Mouse (Mus musculus): Measurements from ENCODE around the gene Atp6v0a2. TPM values are rescaled to one million over a fixed set of nuclear protein-coding genes. Genes with fewer than 3 reads are reported as not detected.
"Not testable (repeated sequence)": the region's sequence is repeated elsewhere in the genome, so short reads cannot be mapped to it uniquely, and the experiment has no call there.

The Atp6v0a2 gene
- 25.7 and 28.3 TPM in 2 replicates for total RNA-seq (2014; fragmentation: Nextera tagmentation)
- total RNA-seq (2017) = 18.2 and 19.2 TPM in 2 replicates

DNA sequence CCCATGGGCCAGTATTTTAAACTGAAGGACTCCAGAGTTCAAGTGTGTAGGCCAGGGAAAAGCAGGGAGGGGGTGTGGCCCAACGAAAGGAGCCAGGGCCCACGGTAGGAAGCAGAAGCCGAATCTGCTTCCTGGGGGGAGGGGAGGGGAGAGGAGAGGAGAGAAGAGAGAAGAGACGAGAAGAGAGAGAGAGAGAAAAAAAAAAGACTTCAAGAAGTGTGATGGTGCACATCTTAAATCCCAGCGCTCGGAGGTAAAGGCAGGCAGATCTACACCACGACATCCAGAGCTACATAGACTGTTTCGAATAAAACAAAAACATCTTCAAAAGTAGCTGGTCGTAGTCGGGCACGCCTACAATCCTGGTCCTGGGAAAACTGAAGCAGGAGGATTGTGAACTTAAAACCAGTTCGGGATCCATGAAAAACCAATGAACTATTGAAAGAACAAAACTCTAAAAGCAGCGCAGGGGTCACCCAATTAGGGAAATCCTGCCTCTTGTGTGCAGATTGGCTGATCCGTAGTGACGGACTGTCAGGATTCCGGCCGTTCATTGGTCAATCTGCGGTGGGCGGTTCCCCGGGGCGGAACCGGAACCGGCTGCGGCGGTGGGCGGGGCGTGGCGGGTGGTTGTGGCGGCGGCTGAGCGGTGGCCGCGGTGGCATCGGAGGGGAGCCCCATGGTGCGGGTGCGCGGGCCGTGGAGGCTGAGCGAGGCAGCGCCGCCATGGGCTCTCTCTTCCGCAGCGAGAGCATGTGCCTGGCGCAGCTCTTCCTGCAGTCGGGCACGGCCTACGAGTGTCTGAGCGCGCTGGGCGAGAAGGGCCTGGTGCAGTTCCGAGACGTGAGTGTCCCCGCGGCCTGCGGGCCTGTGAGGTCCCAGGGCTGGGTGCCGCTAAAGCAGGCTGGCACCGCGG, at the start of gene Atp6v0a2:
Atp6v0a2 (plus strand) TSS at position 129 of the 916 bp plus-strand sequence.
- peak; percentile 92 for ATAC-seq (replicated peaks; ENCODE audit: low FRiP score, low TSS enrichment, poor library complexity, severe bottlenecking)

DNA sequence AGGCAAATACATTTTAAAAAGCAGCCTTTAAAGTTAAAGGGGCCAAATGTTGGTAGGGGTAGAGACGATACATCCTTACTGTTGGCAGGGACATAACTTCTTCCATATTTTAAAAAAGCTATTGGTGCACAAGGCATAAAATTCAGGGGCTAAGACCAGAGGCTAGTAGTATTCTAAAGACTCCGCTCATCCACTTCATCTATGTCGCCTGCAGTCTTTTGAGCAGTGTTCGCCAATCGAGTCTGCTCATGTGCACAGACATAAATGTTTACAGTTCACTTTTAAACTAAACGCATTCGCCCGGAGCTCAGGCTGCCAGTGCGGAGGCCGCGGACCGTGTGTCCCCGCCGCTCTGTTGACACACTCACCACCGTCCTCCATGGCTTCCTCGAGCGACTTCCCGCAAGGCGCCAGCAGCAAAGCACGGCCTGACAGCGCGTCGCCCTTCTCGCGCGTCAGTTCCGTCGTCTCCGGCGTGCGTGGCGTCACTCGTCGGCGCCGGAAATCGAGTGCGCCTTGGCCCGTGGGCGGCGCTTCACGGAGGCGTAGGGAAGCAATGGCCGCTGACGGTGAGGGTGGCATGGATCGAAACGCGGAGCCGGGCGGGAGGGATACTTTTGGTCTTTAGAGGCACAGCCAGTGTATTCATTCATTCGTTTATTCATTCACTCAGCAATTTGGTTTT, 49.6 kb upstream of the Atp6v0a2 start, which contains the start of the genes Eif2b1 and Gtf2h3:
Eif2b1 (minus strand) TSS at position 499 of the 685 bp plus-strand sequence.
Gtf2h3 (plus strand) TSS at position 508 of the 685 bp plus-strand sequence.
- ATAC-seq (replicated peaks; ENCODE audit: low FRiP score, low TSS enrichment, poor library complexity, severe bottlenecking) = peak; percentile 96

DNA sequence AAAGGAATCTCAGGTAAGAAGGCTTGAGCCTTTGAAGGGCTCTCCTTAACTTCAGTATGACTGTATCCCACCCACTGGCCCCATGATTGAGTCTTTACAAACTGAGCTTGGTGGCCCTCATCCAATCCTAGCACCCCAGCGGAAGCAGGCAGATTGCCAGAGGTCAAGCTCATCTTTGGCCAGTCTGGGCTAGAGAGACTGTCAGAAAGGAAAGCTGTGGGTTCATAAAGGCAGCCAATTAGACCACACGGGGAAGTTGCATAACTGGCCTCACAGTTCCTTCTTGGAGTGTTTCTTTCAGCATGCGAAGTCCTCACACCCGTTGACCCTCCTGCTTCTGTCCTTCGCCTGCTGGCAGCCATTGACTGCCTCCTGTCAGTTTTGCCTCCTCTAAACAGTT, 45.9 kb upstream of the Atp6v0a2 start:
- ATAC-seq (replicated peaks; ENCODE audit: low FRiP score, low TSS enrichment, poor library complexity, severe bottlenecking) = no peak

DNA sequence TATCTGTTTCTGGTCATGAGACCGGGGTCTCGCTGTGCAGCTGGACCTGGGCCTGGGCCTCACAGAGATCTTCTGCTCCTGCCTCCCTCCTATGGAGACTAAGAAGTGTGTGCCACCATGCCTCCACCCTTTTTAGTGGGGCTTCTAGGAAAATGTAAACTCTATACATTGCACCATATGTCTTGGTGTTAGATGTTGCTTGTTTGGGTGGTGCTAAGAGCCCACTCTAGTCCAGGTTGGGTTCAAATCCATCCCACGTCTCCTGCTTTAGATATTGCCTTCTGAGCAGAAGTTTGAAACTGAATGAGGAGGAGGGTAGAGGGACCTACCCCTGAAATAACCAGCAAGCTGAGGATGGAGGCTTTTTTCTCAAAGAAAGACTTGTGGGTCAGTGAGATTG, 35.6 kb upstream of the Atp6v0a2 start:
- ATAC-seq (replicated peaks; ENCODE audit: low FRiP score, low TSS enrichment, poor library complexity, severe bottlenecking) = no peak

DNA sequence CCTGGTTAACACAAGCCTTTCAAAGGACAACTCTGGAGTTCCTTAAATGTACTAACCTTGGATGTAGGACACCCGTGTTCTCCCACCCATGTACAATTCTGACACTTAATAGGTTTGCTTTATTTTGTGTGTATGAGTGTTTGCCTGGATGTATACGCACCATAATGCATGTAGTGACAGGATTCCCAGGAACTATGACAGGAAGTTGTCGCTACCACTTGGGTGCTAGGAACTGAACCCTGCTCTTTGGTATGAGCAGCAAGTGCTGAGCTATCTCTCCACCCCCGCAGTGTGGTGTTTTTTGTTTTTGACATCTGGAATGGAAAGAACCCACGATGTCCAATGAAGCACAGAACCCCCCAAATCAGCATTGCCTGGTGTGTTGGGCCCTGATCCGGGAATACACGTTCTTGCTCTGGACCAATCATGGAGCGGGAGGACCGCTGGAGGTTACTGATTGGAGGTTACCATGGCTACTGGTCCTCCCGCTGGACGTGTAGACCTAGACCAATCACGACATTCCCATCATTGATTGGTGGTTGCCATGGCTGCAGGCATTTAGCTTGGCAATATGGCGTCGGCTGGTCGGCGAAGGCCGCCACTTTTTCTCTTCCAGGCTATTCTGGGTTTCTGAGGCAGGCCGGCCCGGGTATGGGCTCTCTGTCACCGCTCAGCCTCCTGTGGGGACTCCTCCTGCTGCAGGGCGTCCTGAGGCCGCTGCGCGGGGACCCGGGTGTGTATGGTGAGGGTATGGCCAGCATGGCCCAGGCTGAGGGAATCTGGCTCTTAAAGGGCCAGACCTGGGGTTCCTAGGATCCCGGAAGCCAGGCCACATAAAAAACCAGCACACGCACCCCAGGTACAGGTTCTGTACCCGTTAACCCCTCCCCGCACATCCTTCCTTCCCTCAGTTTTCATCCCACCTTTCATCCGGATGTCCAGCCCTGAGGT, 29.9 kb upstream of the Atp6v0a2 start:
- peak; percentile 94 for ATAC-seq (replicated peaks; ENCODE audit: low FRiP score, low TSS enrichment, poor library complexity, severe bottlenecking)

DNA sequence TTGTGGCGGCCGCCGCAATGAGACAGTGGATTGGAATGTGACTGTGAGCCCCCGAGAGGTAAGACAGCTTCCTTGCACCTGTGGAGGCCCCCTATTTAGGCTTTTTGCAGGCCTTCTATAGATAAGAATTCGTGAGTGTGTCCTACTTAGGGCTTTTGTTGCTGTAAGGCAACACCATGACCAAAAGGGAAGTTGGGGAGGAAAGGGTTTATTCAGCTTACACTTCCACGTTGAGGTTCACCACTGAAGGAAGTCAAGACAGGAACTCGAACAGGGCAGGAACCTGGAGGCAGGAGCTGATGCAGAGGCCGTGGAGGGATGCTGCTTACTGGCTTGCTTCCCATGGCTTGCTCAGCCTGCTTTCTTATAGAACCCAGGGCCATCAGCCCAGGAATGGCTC, 28.6 kb upstream of the Atp6v0a2 start:
- not testable (repeated sequence) for ATAC-seq (replicated peaks; ENCODE audit: low FRiP score, low TSS enrichment, poor library complexity, severe bottlenecking)

DNA sequence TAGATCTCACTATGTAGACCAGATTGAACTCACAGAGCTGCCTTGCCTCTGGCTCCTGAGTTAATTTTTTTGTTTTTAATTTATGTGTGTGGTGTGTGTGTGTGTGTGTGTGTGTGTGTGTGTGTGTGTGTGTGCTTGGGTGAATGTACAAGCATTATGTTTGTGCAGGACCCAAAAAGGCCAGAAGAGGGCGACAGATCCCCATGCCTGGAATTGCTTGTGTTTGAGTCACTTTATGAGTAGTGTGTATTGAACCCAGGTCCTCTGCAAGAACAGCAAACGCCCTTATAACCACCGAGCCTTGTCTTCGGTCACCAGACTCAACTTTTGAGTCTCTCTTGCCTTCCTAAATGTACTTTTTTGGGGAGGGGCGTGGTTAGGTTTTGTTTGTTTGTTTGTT, 26.0 kb upstream of the Atp6v0a2 start:
- no peak for ATAC-seq (replicated peaks; ENCODE audit: low FRiP score, low TSS enrichment, poor library complexity, severe bottlenecking)

DNA sequence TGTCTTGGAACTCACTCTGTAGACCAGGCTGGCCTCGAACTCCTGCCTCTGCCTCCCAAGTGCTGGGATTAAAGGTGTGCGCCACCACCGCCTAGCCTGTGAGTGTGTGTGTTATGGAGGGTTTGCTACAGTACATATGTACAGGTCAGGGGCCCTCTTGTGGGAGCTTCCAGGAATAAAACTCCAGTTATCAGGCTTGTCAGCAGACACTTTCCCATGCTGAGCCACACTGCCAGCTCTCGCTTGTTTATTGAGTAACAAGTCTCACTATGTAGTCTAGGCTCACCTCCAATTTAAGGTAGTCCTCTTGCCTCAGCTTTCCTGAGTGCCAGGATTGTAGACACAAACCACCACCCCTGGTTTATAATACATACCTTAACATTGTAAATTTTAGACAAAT, 24.1 kb upstream of the Atp6v0a2 start:
- ATAC-seq (replicated peaks; ENCODE audit: low FRiP score, low TSS enrichment, poor library complexity, severe bottlenecking) = no peak

DNA sequence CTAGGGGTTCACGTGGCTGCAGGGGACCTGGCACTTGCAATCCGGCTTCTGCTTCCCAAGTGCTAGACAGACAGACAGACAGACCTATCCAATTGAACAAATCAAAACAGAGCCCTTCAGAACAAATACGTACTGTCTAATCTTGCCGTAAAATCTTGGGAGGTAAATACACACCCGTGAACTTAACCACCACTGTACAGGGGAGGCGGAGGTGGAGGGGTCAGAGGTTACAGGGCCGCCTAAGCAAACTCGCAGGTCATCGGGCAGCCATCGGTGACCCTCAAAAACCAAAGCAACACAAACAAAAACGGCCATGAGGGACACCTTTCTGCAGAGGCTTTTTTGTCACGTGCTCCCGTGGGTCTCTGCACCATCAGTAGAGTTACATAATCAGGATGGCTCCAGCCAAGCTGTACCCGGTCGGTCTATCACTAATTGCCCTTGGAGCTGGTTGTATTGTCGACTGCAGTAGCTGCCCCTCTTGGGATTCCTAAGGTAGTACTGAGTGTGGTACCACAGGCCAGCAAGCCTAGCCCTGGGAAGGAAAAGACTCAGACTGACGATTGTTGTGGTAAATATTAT, 23.2 kb upstream of the Atp6v0a2 start:
- ATAC-seq (replicated peaks; ENCODE audit: low FRiP score, low TSS enrichment, poor library complexity, severe bottlenecking) = no peak

DNA sequence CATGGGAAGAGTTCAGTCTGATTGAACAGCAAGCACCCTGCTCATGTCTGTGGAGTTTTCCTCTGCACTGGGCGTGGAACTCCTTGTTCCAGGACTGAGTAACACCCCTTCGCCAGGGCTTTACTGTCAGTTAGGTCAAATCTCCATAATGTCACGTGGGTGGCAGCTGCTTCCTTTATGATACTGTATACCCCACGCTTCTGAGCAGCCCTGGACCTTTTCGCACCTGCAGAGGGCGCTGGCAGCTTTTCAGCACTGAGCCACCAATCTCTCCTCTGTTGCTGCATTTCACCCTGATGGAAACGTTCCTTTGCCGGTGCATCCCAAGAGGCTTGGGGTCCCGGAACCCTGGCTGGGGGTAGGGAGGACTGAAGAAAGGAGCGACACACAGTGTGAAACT, 17.4 kb upstream of the Atp6v0a2 start:
- peak; percentile 84 for ATAC-seq (replicated peaks; ENCODE audit: low FRiP score, low TSS enrichment, poor library complexity, severe bottlenecking)

DNA sequence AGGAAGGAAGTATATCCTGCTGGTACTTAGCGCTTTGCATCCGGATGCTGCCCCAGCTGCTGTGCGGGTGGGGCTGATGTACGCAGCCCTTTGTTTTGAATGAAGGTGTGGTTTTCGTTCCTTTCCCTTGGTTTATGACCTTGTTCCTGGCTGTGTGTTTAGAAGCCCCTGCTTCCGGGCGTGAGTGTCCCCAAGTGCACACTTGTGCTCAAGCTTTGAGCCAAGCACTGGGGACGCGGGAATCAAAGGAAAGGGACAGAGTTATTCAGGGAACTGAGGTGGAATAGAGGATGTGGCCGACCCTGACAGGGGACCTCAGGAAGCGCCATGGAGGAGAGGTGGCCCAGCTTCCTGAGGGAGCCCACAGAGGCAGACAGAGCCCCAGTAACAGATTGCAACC, 13.7 kb upstream of the Atp6v0a2 start:
- ATAC-seq (replicated peaks; ENCODE audit: low FRiP score, low TSS enrichment, poor library complexity, severe bottlenecking) = no peak

DNA sequence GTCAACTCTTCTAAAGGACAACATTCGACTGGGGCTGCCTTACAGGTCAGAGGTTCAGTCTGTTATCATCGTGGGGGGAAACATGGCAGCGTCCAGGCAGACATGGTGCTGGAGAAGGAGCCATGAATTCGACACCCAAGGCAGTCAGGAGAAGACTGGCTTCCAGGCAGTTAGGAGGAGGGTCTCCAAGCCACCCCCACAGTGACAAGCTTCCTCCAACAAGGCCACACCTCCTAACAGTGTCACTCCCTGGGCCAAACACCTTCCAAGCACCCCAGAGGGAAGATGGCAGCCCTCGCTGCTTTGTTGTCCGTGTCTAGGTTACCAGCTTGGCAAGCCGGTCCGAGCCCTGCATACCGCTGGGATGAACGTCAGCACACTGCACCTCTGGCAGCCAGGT, 9.7 kb upstream of the Atp6v0a2 start:
- ATAC-seq (replicated peaks; ENCODE audit: low FRiP score, low TSS enrichment, poor library complexity, severe bottlenecking) = no peak

DNA sequence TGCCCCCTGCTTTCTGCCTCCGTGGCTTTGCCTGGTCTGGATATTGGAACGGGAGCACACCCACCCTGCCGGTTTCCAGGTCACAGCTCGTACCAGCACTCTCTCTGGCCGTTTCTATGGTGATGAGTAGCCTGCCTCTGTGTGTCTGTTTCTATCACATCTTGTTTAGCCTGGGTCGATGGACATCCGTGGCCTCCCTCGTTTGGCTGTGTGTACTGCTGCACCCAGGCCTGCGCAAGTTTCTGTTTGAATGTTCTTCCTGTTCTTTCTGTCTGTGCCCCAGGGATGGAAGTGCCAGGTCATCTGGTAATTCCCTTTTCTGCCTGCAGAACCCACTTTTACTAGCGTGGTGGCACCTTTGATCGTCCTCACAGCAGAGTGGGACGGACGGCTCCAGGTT, 7.0 kb upstream of the Atp6v0a2 start:
- ATAC-seq (replicated peaks; ENCODE audit: low FRiP score, low TSS enrichment, poor library complexity, severe bottlenecking) = no peak

DNA sequence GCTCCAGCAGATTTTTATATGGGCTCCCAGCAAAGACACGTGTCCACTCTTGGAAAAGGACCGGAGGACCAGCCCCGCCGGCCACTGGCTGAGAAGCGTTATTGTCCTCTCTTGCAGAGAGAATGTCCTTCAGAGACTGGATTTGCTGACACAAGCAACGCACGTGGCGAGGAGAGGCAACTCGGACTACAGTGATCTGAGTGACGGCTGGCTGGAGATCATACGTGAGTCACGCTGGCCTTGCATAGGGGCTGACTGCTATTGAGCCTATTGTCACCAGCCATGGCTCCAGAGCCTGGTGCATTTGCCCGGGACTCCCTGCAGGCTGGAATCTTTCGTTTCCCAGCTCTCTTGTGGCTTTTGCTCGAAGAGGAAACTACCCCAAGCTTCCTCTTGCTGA, 5.5 kb upstream of the Atp6v0a2 start:
- no peak for ATAC-seq (replicated peaks; ENCODE audit: low FRiP score, low TSS enrichment, poor library complexity, severe bottlenecking)

DNA sequence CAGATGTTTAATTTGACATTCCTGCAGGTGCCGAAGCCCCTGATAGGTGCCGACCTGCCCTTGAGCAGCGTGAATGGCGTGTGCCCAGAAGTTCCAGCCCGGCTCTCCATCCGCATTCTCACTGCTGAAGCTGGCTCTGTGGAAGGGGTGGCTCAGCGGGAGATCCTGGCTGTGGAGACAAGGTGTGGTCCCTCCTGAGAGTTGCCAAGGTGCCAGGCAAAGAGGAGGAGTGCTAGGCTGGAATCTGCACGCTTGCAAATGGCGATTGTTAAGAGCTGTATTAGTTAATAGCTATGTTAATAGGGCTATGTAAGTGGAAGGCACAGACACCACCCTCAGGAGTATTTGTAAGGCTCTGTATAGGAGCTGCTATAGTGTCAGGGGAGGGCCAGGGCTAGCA, 4.1 kb upstream of the Atp6v0a2 start:
- no peak for ATAC-seq (replicated peaks; ENCODE audit: low FRiP score, low TSS enrichment, poor library complexity, severe bottlenecking)

DNA sequence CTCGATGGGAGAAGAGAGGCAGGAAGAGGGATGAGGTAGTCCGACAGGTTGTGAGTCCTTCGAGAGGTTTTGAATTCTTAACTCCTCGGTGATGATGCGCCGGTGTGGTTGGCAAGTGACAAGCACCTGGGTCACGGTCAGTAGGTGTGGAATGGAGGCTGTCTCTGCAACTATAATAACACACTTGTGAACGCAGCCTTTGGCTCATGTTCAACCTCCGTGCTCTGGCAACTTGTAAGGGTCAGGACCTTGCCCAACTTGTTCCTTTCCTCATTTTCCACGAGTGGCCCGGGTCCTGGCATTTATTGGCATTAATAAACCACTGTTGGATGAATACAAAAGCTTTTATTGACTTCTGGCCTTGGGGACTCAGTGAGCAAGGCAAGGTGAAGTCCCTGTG, 1.3 kb downstream of the Atp6v0a2 start:
- 0 out of 2 replicates have a peak, but pooled peaks have one; percentile 8 for ATAC-seq (replicated peaks; ENCODE audit: low FRiP score, low TSS enrichment, poor library complexity, severe bottlenecking)

DNA sequence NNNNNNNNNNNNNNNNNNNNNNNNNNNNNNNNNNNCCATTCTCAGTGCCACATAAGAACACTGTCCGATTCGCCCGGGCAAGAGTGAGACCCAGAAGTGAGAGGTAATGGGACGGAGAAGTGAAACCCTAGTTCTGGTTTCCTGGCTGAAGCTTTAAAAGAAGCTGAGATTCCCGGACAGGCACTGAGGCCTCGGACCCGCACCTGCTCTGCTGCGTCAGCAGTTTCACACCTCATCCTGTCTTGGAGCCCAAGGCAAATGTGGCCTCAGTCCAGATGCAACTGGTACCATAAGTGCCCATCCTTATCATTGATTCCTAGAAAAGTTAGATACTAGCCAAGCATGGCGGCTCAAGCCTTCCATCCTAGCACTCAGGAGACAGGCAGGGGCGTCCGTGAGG, 3.3 kb downstream of the Atp6v0a2 start:
- no peak for ATAC-seq (replicated peaks; ENCODE audit: low FRiP score, low TSS enrichment, poor library complexity, severe bottlenecking)

DNA sequence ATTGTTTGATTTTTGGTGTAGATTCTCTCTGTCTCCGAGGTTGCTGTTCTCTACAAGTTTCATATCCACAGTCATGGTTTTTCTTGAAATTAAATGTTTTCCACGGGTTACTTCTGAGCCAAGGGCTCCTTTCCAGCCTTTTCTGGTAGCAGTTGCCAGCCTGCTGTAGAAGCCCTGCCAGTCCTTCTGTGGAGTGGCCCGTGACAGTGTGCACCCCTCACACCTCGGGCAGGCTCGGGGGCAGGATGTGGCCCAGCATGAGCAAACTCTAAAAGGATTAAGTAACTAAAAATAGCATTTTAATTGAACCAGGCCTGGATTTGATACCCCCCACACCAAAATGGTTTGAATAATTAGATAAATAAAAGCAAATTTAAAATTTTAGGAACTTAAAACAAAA, 4.1 kb downstream of the Atp6v0a2 start:
- no peak for ATAC-seq (replicated peaks; ENCODE audit: low FRiP score, low TSS enrichment, poor library complexity, severe bottlenecking)

DNA sequence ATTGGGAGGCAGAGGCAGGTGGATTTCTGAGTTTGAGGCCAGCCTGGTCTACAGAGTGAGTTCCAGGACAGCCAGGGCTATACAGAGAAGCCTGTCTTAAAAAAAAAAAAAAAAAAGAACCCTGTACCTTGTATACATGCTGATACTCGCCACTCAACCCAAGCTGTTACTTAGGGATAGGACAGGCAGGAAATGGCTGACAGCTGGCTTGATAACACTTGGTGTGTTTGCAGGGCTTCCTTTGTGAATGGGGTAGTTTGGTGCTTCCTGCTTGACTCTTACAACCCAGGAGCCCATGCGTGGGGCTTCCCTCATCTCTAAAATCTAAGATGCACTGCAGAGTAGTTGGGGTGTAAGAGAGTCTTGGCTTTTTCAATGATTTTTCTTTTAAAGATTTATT, 5.0 kb downstream of the Atp6v0a2 start:
- peak; percentile 47; the same call in 1 of the 2 replicates for ATAC-seq (replicated peaks; ENCODE audit: low FRiP score, low TSS enrichment, poor library complexity, severe bottlenecking)

Data from megakaryocyte-erythroid progenitor cell, adult 5-6 weeks (primary cell).